Mouse (Mus musculus) hindbrain, postnatal 0 days (tissue): Measurements from ENCODE around the gene Helz. TPM values are rescaled to one million over a fixed set of nuclear protein-coding genes. Genes with fewer than 3 reads are reported as not detected.
"Not testable (repeated sequence)": the region's sequence is repeated elsewhere in the genome, so short reads cannot be mapped to it uniquely, and the experiment has no call there.

Source experiments
- ATAC-seq: fragments of 200-750 bp; cut with Nextera tagmentation; 2 replicates; pipeline ENCODE4 v1.8.0; 2017; ENCODE audit warnings: mild to moderate bottlenecking, moderate TSS enrichment, moderate library complexity
- DNase-seq: peaks from one replicate; pipeline ENCODE4 v3.0.0-alpha.2; 2015; ENCODE audit warnings: low spot score
- H3K27ac ChIP-seq: fragments of 300-500 bp; sonication (generic); 2 replicates; pipeline ENCODE4 v1.5.1; 2014; ENCODE audit warnings: mild to moderate bottlenecking
- H3K27me3 ChIP-seq: fragments of 300-500 bp; sonication (generic); 2 replicates; pipeline ENCODE4 v1.6.1; 2014; ENCODE audit warnings: low read length, mixed read lengths; ENCODE audit not compliant: insufficient read depth
- H3K36me3 ChIP-seq: fragments of 300-500 bp; sonication (generic); 2 replicates; pipeline ENCODE4 v1.6.1; 2014; ENCODE audit warnings: low read length, mixed read lengths; ENCODE audit not compliant: insufficient read depth
- H3K4me1 ChIP-seq: fragments of 300-500 bp; sonication (generic); 2 replicates; pipeline ENCODE4 v1.6.1; 2014; ENCODE audit warnings: antibody characterized with exemption, low read length, mixed read lengths; ENCODE audit not compliant: insufficient read depth
- H3K4me2 ChIP-seq: fragments of 300-500 bp; sonication (generic); 2 replicates; pipeline ENCODE4 v1.6.1; 2014; ENCODE audit warnings: low read depth, mild to moderate bottlenecking, low read length, moderate library complexity, mixed read lengths
- H3K4me3 ChIP-seq: fragments of 300-500 bp; sonication (generic); 2 replicates; pipeline ENCODE4 v1.5.1; 2014; ENCODE audit warnings: low read length
- H3K9ac ChIP-seq: fragments of 300-500 bp; sonication (generic); replicated peaks from 2 replicates; pipeline ENCODE4 v1.6.1; 2014; ENCODE audit warnings: mild to moderate bottlenecking, low read length, moderate library complexity, mixed read lengths
- H3K9me3 ChIP-seq: fragments of 300-500 bp; sonication (generic); 2 replicates; pipeline ENCODE4 v1.6.1; 2016; ENCODE audit warnings: low read length, mixed read lengths
- CTCF ChIP-seq: IDR thresholded peaks from 2 replicates; pipeline ENCODE4 v1.5.1; 2016; ENCODE audit warnings: antibody characterized with exemption, control low read depth, low read depth
- WGBS: fragments of 180-500 bp; shearing (Covaris S2); extraction: QIAGEN DNeasy Blood & Tissue Kit; methylation state at CpG from one replicate; pipeline ENCODE4 v1.1.7; 2014; 5-methylcytosine and 5-hydroxymethylcytosine counted together
- polyA plus RNA-seq: library from polyadenylated mRNA; unstranded; fragments of >200 nt; fragmentation: Nextera tagmentation; extraction: Ambion mirVana; gene quantifications from 2 replicates; pipeline ENCODE4 v1.2.1, GENCODE M21; 2015
- total RNA-seq: library from RNA; depleted of rRNA; stranded (reverse); fragments of >200 nt; gene quantifications from 2 replicates; pipeline ENCODE4 v1.2.3, GENCODE M21; 2014; rRNA removed

Gene Helz
- 12.8 and 18.3 TPM in 2 replicates for total RNA-seq
- polyA plus RNA-seq, result 8.4 and 9.3 TPM in 2 replicates

DNA sequence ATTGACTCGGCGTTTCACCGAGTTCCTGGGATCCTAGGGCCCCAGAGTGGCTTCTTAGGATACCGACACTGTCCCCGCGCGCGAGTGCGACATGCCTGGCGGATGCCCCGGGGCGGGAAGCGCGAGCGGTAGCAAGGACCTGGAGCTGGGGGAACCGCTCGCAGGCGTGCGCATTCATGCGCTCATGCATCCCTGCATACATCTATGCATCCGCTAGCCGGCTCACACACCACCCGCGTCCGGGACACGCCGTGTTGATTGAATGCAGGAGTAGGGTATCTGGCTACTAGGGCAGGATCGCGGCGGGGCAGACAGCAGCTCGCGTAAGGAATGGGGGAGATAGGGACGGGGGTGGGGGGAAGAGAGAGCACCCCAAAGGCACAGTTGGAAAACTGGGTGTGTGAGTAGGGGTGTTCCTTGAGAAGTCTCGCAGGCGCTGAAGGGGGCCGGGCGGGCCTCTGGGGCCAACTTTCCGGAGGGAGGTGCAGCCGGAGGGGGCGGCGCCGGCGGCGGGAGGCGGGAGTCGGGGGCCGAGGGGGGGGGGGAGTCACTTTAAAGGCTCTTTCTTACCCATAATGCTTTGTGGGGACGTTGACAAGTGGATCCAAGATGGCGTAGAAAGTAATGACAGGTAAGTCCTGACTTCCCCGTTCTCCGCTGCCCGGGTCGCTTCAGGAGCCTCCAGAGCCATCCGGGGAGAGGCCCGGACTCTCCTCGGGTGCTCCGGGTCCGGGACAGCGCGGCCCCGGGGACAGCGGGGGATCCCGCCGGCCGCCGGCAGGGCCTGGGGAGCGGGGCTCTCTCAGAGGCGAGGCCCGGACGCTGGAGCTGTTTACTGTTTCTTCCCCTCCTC, at the start of gene Helz:
TSS of gene Helz (plus strand) at position 580 of the 853 bp plus-strand sequence.
- peak within 1 kb of the TSS; percentile 90 for H3K9ac ChIP-seq
- H3K4me1 ChIP-seq, result 0 out of 2 replicates have a peak, but pooled peaks cover 4% of the 10 kb centered on the region
- peak; percentile 83 for DNase-seq
- 1% methylated on average over 69 of the region's 70 CpGs for WGBS
- peaks cover 3% of the 10 kb centered on the region; the same call in 1 of the 2 replicates for H3K36me3 ChIP-seq
- no peaks in the 10 kb centered on the region for H3K27me3 ChIP-seq
- peak within 1 kb of the TSS; percentile 82 for H3K27ac ChIP-seq
- ATAC-seq, result peak; percentile 78
- H3K4me3 ChIP-seq, result peak within 1 kb of the TSS; percentile 99
- H3K9me3 ChIP-seq, result no peaks in the 10 kb centered on the region
- TF ChIP-seq CTCF, result peak; percentile 31
- peak within 1 kb of the TSS; percentile 91 for H3K4me2 ChIP-seq

- 85% methylated on average over 8 of the region's 8 CpGs for WGBS
- Histone ChIP-seq H3K36me3 (peaks cover 8% of the 10 kb centered on the region), H3K27ac (no peak overlapping the region), H3K9me3 (no peaks in the 10 kb centered on the region), H3K4me3 (no peak overlapping the region), H3K9ac (no peak overlapping the region), H3K4me2 (no peak overlapping the region), H3K27me3 (no peaks in the 10 kb centered on the region), H3K4me1 (no peaks in the 10 kb centered on the region)
- ATAC-seq (no peak), DNase-seq (no peak)
- 0 out of 2 replicates have a peak, but pooled peaks have one; percentile 12 for TF ChIP-seq CTCF
These were observed 44.9 kb upstream of the Helz start for GRCm38 (mm10) chr11:107502801-107503200.

DNA sequence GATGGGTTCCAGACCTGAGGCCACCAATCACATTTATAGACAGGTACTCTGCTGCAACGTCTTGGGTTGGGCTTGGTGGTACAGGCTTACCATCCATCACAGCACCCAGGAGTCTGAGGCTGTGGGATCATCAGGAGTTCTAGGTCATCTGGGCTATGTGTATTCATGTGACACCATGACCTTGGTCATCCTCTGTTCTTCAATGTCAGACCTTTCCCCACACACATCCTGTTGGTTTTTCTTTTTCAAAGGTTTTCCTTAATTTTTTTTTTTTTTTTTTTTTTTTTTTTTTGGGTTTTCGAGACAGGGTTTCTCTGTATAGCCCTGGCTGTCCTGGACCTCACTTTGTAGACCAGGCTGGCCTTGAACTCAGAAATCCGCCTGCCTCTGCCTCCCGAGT, 43.4 kb upstream of the Helz start:
- DNase-seq, result not testable (repeated sequence)

GRCm38 (mm10) chr11:107506260-107506659, 41.5 kb upstream of the Helz start:
- ATAC-seq (no peak), DNase-seq (peak; percentile 23)
- WGBS, result 63% methylated on average over 1 of the region's 1 CpGs
- Histone ChIP-seq H3K36me3 (no peaks in the 10 kb centered on the region), H3K4me2 (no peak overlapping the region), H3K4me1 (no peaks in the 10 kb centered on the region), H3K9me3 (no peaks in the 10 kb centered on the region), H3K27me3 (no peaks in the 10 kb centered on the region), H3K4me3 (no peak overlapping the region), H3K27ac (no peak overlapping the region), H3K9ac (no peak overlapping the region)
- peak; percentile 60 for TF ChIP-seq CTCF

More for the DNA sequence above, 43.4 kb upstream of the Helz start:
- not testable (repeated sequence) for H3K27me3 ChIP-seq, H3K4me3 ChIP-seq, H3K9me3 ChIP-seq, H3K27ac ChIP-seq, H3K9ac ChIP-seq, H3K4me1 ChIP-seq, H3K4me2 ChIP-seq, H3K36me3 ChIP-seq, ATAC-seq
- WGBS, result 93% methylated on average over 3 of the region's 4 CpGs

GRCm38 (mm10) chr11:107509631-107510338, 37.9 kb upstream of the Helz start:
- H3K4me3 ChIP-seq, result no peak overlapping the region
- no peaks in the 10 kb centered on the region for H3K36me3 ChIP-seq
- no peak overlapping the region for H3K9ac ChIP-seq
- peak overlapping the region; percentile 36 for H3K4me2 ChIP-seq
- 21% methylated on average over 11 of the region's 11 CpGs for WGBS
- H3K27me3 ChIP-seq, result no peaks in the 10 kb centered on the region
- H3K9me3 ChIP-seq, result no peaks in the 10 kb centered on the region
- TF ChIP-seq CTCF, result peak; percentile 58
- no peaks in the 10 kb centered on the region for H3K4me1 ChIP-seq
- DNase-seq, result peak; percentile 73
- peak; percentile 80 for ATAC-seq
- no peak overlapping the region for H3K27ac ChIP-seq

- no peaks in the 10 kb centered on the region for H3K27me3 ChIP-seq
- no peak for ATAC-seq
- no peak for TF ChIP-seq CTCF
- peak; percentile 6 for DNase-seq
- H3K9me3 ChIP-seq, result no peaks in the 10 kb centered on the region
- no peak overlapping the region for H3K9ac ChIP-seq
- no peaks in the 10 kb centered on the region for H3K4me1 ChIP-seq
- H3K36me3 ChIP-seq, result no peaks in the 10 kb centered on the region
- H3K4me3 ChIP-seq, result peak overlapping the region; percentile 6; the same call in 1 of the 2 replicates
- WGBS, result 4% methylated on average over 18 of the region's 18 CpGs
- H3K27ac ChIP-seq, result no peak overlapping the region
- peak overlapping the region; percentile 35 for H3K4me2 ChIP-seq
These were observed 37.1 kb upstream of the Helz start for GRCm38 (mm10) chr11:107510362-107511269.
